Mouse (Mus musculus) cerebellum, adult 11-12 months (tissue): ENCODE data around the gene Gm49395.

Experiments used
- DNase-seq: peaks from one replicate; pipeline ENCODE4 v3.0.0; 2022

Gm49395 gene

DNA sequence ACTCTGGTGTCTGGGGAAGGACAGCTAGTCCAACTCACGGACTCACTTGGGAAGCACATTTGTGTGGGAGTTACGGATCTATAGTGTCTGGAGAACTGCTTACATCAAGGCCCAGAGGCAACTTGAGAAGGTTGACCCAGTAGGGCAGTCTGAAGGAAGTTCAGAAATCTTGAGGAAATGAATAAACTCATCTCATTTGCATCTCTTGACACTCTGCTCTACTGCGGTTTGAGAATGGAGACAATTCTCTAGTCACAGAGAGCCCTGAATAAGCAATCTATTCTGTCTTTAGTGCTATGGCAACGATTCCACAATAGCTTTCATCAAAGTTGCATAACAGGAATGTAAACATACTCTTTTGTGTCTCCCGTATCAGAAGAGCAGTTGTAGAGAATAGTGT is 4.8 kb downstream of the Gm49395 start:
- no peak for DNase-seq

GRCm38 (mm10) chr13:115096216-115096615 is 5.5 kb downstream of the Gm49395 start:
- DNase-seq: no peak

DNA sequence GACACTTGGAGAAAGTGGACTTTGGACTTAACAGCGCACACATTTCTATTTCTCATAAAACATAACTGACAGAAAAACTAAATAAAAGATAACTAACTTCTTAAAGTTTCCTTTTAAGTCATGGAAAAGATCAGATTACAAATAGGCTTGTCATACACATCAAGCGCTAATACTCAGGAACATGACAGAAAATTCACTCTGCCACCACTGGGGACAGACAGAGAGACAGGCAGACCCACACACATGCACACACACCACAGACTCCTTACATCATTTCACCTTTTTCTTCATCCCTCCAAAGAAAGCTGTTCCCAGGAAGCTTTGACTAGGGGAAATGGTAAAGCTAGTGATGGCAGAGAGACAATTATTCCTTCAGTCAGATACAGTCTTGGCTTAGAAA is 6.3 kb downstream of the Gm49395 start:
- DNase-seq: no peak

DNA sequence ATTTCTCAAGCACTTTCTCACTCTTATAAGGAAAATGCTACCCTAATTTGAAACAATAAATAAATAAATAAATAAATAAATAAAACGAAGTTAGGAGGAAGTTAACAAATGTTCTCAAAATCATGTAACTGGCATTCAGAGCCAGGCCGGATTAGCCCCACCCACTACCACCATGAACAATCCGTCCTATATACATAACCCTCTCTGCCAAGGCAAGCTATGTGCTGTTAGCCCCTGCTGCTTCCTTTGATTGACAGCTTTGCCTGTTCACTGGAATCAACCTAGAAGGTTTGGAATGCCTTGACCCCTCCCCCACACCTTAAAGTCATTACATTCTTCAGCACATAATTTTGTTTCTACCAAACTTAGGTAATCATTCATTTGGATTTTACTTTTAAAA is 10.2 kb downstream of the Gm49395 start:
- DNase-seq: peak; percentile 6

- no peak for DNase-seq
Observed at GRCm38 (mm10) chr13:115090977-115091445, 10.7 kb downstream of the Gm49395 start.

- DNase-seq: peak; percentile 94
Observed at GRCm38 (mm10) chr13:115090069-115090976, 11.4 kb downstream of the Gm49395 start, which contains the start of gene Pelo. Gene Pelo (minus strand): TSS chr13:115090186.

GRCm38 (mm10) chr13:115089395-115090025 is 12.2 kb downstream of the Gm49395 start:
- peak; percentile 34 for DNase-seq

DNA sequence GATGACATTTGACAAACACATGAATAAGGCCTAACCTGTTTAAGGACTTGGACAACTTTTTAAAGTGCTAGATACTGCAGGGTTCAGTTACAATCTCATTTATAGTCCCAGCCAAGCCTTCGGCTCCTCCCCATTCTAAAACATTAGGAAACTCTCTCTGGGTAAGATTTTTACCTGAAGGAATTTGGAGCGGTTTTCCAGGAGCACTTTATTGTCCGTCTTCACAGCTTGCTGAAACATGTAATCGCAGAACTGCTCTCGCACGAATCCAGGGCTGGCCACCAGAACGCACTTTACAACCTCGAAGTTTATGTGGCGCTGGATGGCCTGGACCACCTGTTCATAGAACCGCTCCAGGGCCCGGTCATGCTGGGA is 12.7 kb downstream of the Gm49395 start:
- no peak for DNase-seq

GRCm38 (mm10) chr13:115085974-115086373 is 15.7 kb downstream of the Gm49395 start:
- DNase-seq: no peak

DNA sequence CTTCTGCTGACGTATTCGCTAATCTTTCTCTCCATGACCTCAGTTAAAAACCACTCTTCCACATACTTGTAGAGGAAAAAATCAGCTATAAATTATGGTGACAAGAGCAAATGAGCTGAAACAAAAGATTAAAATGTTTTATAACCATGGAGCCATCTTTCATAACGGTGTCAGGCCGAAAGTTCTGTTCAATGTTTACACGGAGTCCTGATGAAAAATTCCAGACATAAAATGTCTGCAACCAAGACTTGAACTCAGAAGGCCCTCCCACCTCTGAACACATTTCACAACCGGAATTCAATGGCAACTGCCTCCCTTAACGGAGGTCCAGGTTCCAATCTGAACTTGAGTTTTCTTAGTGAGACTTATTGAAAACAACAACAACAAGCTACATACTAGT is 19.4 kb downstream of the Gm49395 start:
- no peak for DNase-seq

DNA sequence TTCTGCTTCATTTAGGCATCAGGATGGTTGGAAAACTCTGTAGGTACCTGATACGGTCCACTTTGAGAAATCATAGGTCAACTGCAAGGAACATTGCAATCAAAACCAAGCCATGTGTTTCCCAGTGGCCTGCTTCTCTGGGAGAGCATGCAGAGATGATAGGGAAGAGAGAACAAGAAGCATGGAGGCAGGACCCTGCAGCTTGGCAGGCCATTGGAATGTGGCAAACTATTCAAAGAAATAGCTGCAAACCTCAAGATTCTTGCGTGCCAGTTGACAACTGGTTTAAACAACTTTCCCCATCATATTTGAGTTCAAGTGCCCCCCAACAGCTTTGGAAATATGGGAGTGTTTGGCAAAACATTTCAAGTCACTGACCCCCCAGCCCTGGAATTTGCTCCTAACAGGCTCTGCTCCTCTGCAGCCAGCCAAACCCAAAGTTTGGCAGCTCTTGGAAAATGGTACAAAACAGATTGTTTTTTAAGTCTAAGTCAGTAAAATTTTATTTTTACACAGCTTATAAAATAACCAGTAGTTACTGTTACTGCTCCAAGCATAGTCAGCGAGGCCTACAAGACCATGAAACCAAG is 21.6 kb downstream of the Gm49395 start:
- DNase-seq: no peak

GRCm38 (mm10) chr13:115078997-115079685 is 22.6 kb downstream of the Gm49395 start:
- no peak for DNase-seq

GRCm38 (mm10) chr13:115077346-115078134 is 24.2 kb downstream of the Gm49395 start:
- no peak for DNase-seq

- DNase-seq: no peak
Observed at GRCm38 (mm10) chr13:115072386-115072785, 29.3 kb downstream of the Gm49395 start.

DNA sequence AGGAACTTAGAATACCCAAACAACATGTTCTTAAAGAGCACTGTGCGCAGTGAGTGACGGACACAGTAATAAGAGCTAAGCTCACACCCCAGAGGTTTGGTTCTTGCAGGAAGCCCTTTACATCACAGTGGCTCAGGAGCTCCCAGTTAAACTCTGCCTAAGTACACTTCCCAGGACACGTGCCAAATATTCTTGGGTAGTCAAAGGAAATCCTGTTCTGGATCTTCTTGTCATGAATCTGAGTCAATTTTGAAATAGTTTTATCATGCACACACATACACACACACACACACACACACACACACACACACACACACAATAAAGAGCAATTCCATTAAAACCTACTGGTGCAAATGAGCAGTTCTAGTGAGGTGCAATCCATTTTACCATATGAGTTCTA is 30.3 kb downstream of the Gm49395 start:
- DNase-seq: no peak

DNA sequence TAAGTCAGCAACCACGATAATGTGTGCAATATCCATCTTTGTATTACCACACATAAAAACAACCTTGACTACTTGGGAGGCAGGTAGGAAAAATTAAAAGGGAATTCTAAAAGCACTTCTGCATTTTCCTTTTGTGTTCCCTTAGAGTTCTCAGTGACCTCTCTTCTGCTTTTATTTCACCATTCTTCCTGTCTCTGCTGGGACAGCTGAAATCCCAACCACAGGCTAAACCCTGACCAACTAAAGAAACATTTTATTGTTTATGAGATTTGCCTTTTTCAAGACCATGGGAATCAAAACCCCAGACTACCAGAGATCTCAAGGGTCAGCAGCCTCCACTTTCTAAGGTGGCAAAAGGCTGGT is 33.8 kb downstream of the Gm49395 start:
- DNase-seq: no peak

- DNase-seq: no peak
Observed at GRCm38 (mm10) chr13:115067324-115067967, 34.3 kb downstream of the Gm49395 start.

DNA sequence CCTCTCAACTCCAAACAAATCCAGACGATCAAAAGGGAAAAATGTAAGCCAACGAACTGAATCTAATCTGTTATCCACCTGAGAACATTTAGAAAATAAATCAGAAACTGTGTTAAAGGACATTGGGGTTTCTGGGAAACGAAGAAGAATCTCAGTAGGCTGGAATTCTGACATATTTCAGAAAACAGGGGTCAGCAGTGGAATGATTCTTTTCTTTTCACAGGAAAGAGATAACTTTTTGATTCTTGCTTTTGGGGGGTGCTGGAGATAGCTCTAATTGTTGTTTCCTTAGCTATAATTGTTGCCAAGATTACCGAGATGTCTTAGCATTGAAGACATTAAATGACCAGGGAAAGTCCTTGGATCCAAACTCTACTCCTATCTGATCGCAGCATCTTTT is 44.2 kb downstream of the Gm49395 start:
- DNase-seq: no peak

- DNase-seq: no peak
Observed at GRCm38 (mm10) chr13:115054783-115055182, 46.9 kb downstream of the Gm49395 start.

DNA sequence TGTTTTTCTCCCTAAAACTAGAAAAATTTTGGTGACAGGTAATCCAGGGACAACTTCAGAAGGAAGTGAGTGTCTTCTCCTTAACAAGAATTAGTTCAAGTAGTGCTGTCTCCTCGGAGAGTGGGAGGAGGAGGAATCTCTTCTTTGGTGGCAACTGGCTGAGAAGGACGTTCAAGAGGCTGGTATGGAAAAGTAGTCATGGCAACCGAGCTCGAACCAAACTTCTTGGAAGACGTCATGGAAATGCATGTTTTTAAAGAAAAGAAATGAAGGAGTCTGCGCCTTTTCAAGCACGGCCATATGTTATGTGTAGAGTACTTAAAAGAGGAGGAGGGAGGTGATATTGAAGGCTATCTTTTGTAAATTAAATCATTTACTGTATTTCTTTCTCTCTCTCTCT is 49.2 kb downstream of the Gm49395 start:
- no peak for DNase-seq

- no peak for DNase-seq
Observed at GRCm38 (mm10) chr13:115050660-115051559, 50.8 kb downstream of the Gm49395 start.
